Mouse (Mus musculus) midbrain, embryonic 12.5 days (tissue): ENCODE results near the gene Gk2. TPM values are rescaled to one million over a fixed set of nuclear protein-coding genes. Genes with fewer than 3 reads are reported as not detected.

Experiments used
- ATAC-seq: fragments of 200-750 bp; cut with Nextera tagmentation; 2 replicates; pipeline ENCODE4 v1.8.0; 2017; ENCODE audit warnings: low read depth, moderate TSS enrichment, moderate library complexity; ENCODE audit not compliant: low FRiP score
- H3K27ac ChIP-seq: fragments of 300-500 bp; sonication (generic); replicated peaks from 2 replicates; pipeline ENCODE4 v1.5.1; 2016; ENCODE audit warnings: mild to moderate bottlenecking
- H3K27me3 ChIP-seq: fragments of 300-500 bp; sonication (generic); 2 replicates; pipeline ENCODE4 v1.6.1; 2016; ENCODE audit warnings: mild to moderate bottlenecking
- H3K36me3 ChIP-seq: fragments of 300-500 bp; sonication (generic); 2 replicates; pipeline ENCODE4 v1.6.1; 2016
- H3K4me1 ChIP-seq: fragments of 300-500 bp; sonication (generic); 2 replicates; pipeline ENCODE4 v1.6.1; 2016
- H3K4me2 ChIP-seq: fragments of 300-500 bp; sonication (generic); replicated peaks from 2 replicates; pipeline ENCODE4 v1.6.1; 2016; ENCODE audit warnings: mild to moderate bottlenecking, moderate library complexity
- H3K4me3 ChIP-seq: fragments of 300-500 bp; sonication (generic); 2 replicates; pipeline ENCODE4 v1.5.1; 2016; ENCODE audit warnings: mild to moderate bottlenecking
- H3K9ac ChIP-seq: fragments of 300-500 bp; sonication (generic); replicated peaks from 2 replicates; pipeline ENCODE4 v1.6.1; 2016; ENCODE audit warnings: mild to moderate bottlenecking, moderate library complexity
- H3K9me3 ChIP-seq: fragments of 300-500 bp; sonication (generic); 2 replicates; pipeline ENCODE4 v1.6.1; 2016; ENCODE audit warnings: mild to moderate bottlenecking
- WGBS: fragments of 180-500 bp; shearing (Covaris S2); methylation state at CpG from one replicate; pipeline ENCODE4 v1.1.7; 2016; 5-methylcytosine and 5-hydroxymethylcytosine counted together
- polyA plus RNA-seq: library from polyadenylated mRNA; unstranded; fragments of >200 nt; fragmentation: Nextera tagmentation; extraction: Ambion mirVana; gene quantifications from 2 replicates; pipeline ENCODE4 v1.2.1, GENCODE M21; 2016

Gene Gk2
- polyA plus RNA-seq: not detected in 2 replicates

DNA sequence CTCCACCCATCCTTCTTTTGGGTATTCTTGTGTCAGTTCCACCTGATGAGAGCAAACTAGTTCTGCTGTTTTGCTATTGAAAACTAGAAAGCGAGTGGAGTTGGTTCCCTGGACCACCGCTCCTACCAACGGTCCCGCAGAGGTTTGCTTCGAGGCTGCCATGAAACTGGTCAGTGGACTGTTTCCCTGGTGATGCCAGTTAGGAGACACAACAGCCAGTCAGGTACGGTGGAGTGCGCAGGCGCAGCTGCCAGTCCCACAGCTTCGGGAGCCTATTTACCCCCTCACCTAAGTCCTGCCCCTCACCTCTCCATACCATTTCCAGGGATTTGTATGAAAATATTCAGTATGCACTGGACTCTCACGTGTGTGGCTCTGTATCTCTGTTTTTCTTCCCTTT is at the start of gene Gk2:
Gene Gk2, minus strand, starts transcription at position 206 of the 400 bp plus-strand sequence.
- no peaks in the 10 kb centered on the region for H3K27me3 ChIP-seq
- ATAC-seq: no peak
- no peak within 1 kb of the TSS for H3K9ac ChIP-seq
- no peaks in the 10 kb centered on the region for H3K4me1 ChIP-seq
- no peak within 1 kb of the TSS for H3K4me2 ChIP-seq
- H3K4me3 ChIP-seq: no peak within 1 kb of the TSS
- H3K9me3 ChIP-seq: no peaks in the 10 kb centered on the region
- H3K27ac ChIP-seq: no peak within 1 kb of the TSS
- H3K36me3 ChIP-seq: no peaks in the 10 kb centered on the region
- WGBS: 93% methylated on average over 10 of the region's 10 CpGs

DNA sequence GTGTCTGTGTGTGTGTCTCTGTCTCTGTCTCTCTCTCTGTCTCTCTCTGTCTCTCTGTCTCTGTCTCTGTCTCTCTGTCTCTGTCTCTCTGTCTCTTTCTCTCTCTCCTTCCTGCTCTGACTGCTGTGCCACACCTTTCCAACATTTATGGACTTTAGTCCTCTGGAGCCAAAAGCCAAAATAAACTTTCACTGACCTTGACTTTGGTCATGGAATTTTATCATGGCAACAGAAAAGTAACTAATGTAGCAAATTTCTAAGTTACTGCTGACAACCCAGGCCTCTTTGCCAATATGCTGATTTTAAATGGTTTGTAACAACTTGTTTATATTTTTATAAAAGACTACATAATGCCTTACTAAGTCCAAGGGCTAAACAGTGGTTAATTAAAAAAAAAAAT is 41.2 kb upstream of the Gk2 start:
- Histone ChIP-seq H3K4me3 (no peak overlapping the region), H3K9me3 (no peaks in the 10 kb centered on the region), H3K9ac (no peak overlapping the region), H3K27ac (no peak overlapping the region), H3K27me3 (no peaks in the 10 kb centered on the region), H3K4me1 (no peaks in the 10 kb centered on the region), H3K4me2 (no peak overlapping the region), H3K36me3 (no peaks in the 10 kb centered on the region)
- no peak for ATAC-seq

DNA sequence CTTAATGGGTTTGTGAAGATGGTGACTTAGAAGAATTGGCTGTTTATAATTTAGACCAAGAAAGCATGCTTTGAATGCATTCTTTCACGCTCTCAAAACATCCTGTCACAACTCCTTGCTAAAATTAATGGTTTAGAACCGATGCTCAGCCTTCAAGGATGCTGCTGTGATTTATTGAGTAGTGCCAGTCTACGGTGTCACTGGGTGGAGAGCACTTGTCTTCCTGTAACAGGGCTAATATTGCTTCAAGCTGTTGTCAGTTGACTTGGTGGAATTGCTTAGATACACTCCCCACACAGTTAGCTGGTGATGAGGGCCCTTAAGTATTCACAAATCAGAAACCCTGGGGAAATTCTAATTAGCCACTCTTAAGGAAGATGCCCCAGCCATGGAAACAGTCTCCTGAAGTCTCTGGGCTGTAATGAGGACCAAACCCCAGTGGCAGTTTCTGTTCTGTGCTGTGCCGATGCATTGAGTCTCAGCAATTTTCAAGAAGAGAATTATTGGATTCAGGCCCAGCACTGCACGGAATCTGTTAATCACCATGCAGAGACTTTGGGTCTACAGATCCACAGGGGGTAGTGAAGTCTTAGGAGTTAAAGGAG is 38.8 kb upstream of the Gk2 start:
- H3K9ac ChIP-seq: no peak overlapping the region
- WGBS: 75% methylated on average over 5 of the region's 5 CpGs
- no peak overlapping the region for H3K4me2 ChIP-seq
- ATAC-seq: no peak
- H3K27ac ChIP-seq: no peak overlapping the region
- H3K4me1 ChIP-seq: no peaks in the 10 kb centered on the region
- H3K9me3 ChIP-seq: no peaks in the 10 kb centered on the region
- no peaks in the 10 kb centered on the region for H3K27me3 ChIP-seq
- no peaks in the 10 kb centered on the region for H3K36me3 ChIP-seq
- no peak overlapping the region for H3K4me3 ChIP-seq

DNA sequence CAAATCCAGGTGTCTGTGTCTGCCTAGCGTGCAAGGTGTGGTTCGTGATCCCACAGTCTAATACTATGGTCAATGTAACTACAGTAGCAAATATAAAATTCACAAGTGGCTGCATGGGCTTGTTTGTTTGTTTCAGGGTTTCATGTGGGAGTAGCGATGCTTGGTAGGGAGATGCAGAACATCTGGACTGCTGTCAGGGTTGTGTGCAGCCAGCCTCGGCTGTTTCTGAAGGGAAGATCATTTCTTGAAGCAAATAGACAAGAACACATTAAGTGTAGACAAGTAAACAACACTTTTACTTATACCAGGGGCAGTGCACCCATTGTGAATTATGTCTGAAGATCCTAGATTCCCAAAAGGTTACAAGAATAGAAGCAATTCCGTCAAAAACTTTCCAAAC is 36.6 kb upstream of the Gk2 start:
- no peaks in the 10 kb centered on the region for H3K27me3 ChIP-seq
- no peaks in the 10 kb centered on the region for H3K36me3 ChIP-seq
- no peak for ATAC-seq
- 92% methylated on average over 5 of the region's 5 CpGs for WGBS
- no peaks in the 10 kb centered on the region for H3K9me3 ChIP-seq
- no peak overlapping the region for H3K27ac ChIP-seq
- H3K4me1 ChIP-seq: no peaks in the 10 kb centered on the region
- H3K4me2 ChIP-seq: no peak overlapping the region
- no peak overlapping the region for H3K4me3 ChIP-seq
- H3K9ac ChIP-seq: no peak overlapping the region

DNA sequence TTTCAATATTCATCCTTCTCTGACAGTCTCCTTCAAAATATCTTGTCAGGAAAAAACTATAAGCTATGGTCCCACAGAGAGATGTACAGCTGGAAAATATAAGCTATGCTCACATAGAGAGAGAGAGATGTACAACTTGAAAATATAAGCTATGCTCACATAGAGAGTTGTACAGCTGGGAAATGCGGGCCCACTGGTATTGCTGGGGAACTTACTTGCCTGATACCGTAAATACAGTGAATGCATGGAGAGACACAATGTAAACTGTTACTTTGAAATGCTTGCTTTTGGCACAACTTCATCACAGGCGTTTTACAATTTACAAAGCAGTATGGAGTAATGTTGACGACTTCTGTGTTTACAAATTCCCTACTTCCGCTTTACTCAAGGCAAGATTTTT is 29.3 kb upstream of the Gk2 start:
- Histone ChIP-seq H3K9ac (no peak overlapping the region), H3K4me3 (no peak overlapping the region), H3K4me2 (no peak overlapping the region), H3K27ac (no peak overlapping the region), H3K36me3 (no peaks in the 10 kb centered on the region), H3K9me3 (0 out of 2 replicates have a peak, but pooled peaks cover 4% of the 10 kb centered on the region), H3K4me1 (no peaks in the 10 kb centered on the region), H3K27me3 (no peaks in the 10 kb centered on the region)
- WGBS: 90% methylated on average over 5 of the region's 5 CpGs
- no peak for ATAC-seq

DNA sequence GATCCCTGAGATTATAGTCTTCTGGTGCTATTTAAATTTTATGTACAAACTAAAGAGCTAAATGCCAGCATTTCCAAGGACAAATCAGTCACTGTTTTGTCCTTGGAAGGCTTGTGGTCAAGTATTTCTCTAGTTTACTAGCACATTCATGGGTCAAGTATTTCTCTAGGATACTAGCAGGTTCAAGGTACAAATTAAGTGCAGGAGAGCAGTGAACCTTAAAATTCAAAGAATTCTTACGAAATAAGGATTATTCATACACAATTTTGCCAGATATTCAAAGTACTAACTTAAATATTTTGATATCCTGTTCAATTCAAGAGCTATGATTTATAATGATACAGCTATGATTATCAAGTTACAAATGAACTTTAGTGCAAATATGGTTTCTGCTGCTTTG is 23.2 kb upstream of the Gk2 start:
- WGBS: 65% methylated on average over 1 of the region's 1 CpGs
- Histone ChIP-seq H3K27me3 (no peaks in the 10 kb centered on the region), H3K27ac (no peak overlapping the region), H3K9me3 (0 out of 2 replicates have a peak, but pooled peaks cover 4% of the 10 kb centered on the region), H3K4me3 (no peak overlapping the region), H3K4me1 (no peaks in the 10 kb centered on the region), H3K4me2 (no peak overlapping the region), H3K36me3 (no peaks in the 10 kb centered on the region), H3K9ac (no peak overlapping the region)
- ATAC-seq: no peak

DNA sequence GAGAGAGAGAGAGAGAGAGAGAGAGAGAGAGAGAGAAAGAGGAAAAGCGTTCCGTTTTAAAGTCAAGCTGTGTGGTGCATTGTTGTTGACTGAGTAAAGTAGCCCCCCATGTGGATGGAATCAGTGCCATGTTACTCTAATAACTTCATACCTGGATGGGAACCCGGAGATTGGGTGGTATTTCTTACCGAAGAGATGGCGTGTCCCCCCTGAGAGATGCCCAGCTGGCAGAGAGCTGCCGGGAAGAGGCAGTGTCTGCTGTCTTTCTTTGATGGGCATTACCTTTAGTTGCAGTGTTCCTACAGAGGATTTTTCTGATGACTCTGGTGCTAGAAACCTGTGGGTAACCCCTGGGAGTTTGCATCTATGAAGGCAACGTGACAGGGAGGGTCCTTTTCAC is 10.4 kb upstream of the Gk2 start:
- H3K9me3 ChIP-seq: no peaks in the 10 kb centered on the region
- no peak overlapping the region for H3K27ac ChIP-seq
- no peak overlapping the region for H3K4me3 ChIP-seq
- no peaks in the 10 kb centered on the region for H3K36me3 ChIP-seq
- ATAC-seq: no peak
- no peaks in the 10 kb centered on the region for H3K4me1 ChIP-seq
- WGBS: 82% methylated on average over 7 of the region's 7 CpGs
- no peak overlapping the region for H3K4me2 ChIP-seq
- no peaks in the 10 kb centered on the region for H3K27me3 ChIP-seq
- H3K9ac ChIP-seq: no peak overlapping the region

DNA sequence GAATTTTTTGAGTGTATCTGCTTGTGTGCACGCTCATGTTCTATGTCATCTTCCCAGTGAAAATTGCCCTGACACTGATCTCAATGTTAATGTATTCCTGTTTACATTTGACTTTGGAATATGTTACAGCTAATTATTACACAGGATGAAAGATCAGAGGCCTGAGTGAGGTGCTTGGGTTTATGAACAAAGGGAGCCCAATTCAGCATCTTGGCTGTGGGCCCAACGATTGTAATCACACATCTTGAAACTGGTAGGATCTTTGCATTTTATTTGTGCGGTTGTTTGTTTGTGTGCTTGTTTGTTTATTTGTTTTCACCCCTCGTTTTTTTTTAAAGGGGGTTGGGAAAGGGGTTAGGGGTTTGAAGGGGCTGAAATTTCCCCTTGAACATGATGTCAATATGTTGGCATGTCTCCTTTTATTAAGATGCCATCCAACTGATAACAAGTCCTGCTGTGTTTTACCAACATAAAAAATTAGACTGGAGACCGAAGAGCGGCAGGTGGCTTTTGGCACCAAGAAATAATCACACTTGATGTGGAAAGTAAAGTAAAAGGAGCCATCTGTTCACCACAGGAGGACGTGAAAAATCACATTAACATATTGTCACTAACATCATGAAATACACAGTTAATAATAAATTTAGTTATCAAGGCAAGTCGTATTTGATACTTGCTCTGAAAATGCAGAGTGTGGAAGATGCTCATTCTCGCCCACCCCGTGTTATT is 9.8 kb upstream of the Gk2 start:
- no peak overlapping the region for H3K4me2 ChIP-seq
- no peaks in the 10 kb centered on the region for H3K36me3 ChIP-seq
- no peak overlapping the region for H3K4me3 ChIP-seq
- WGBS: 79% methylated on average over 10 of the region's 10 CpGs
- no peak overlapping the region for H3K27ac ChIP-seq
- H3K9me3 ChIP-seq: no peaks in the 10 kb centered on the region
- H3K4me1 ChIP-seq: no peaks in the 10 kb centered on the region
- no peaks in the 10 kb centered on the region for H3K27me3 ChIP-seq
- no peak overlapping the region for H3K9ac ChIP-seq
- ATAC-seq: no peak

DNA sequence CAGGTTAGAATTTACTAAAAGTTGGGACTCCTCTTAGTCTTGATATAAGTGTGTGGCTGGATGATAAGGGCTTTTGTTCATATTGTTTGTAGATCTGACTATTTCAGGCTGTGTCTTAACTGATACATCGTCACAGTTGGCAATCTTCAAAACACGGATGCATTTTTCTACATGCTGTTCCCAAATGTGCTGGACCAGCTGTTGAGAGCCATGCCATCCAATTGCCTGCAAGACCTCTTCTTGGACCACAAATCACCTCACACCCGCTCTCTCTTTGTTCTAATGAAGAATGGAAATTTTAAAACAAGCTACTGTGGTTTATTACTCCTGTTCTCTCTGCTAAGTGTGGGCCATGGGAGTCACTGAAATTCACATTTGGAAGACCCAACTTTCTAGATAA is 9.1 kb upstream of the Gk2 start:
- Histone ChIP-seq H3K9me3 (no peaks in the 10 kb centered on the region), H3K36me3 (no peaks in the 10 kb centered on the region), H3K4me3 (no peak overlapping the region), H3K27ac (no peak overlapping the region), H3K4me1 (no peaks in the 10 kb centered on the region), H3K27me3 (no peaks in the 10 kb centered on the region), H3K9ac (no peak overlapping the region), H3K4me2 (no peak overlapping the region)
- no peak for ATAC-seq
- 86% methylated on average over 3 of the region's 3 CpGs for WGBS

DNA sequence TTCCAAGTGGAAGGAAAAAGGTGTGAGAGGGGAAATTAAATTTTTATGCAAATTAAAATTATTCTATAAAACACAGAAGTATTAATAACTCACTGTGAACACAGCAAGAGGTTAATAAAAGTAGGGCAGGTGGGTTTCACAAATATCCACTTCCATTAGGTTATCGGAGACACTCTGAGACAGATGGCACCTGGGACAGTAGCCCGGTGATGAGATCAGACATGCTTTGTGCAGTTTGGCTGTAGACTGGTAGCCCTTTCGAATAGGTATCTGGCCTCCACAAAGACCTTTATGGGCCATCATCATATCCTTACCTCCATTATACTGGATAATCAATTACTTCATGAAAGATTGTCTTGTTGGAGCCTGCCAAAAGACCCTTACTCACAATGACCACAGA is 6.0 kb upstream of the Gk2 start:
- H3K9me3 ChIP-seq: no peaks in the 10 kb centered on the region
- H3K4me2 ChIP-seq: no peak overlapping the region
- WGBS: 90% methylated on average over 3 of the region's 3 CpGs

DNA sequence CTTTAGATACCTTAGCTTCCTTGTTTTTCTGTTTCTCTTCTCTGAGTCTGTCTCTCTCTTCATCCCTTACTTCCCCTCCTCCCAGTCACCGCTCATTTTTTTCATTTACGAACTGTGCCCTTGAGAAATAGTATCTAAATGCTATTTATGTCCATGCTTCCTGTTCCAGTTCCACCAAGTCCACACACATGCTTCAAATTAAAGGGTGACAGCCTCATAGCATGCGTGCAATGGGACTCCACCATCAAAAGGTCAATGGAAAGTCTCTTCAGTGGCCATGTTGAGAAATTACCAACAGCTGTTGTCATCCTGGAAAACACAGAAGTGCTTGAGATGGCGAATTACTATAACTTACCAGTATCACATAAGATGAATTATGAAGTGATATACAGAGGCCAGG is 5.4 kb downstream of the Gk2 start:
- WGBS: 84% methylated on average over 4 of the region's 4 CpGs
- no peak for ATAC-seq
- no peak overlapping the region for H3K4me3 ChIP-seq
- H3K27me3 ChIP-seq: no peaks in the 10 kb centered on the region
- H3K4me1 ChIP-seq: no peaks in the 10 kb centered on the region
- no peak overlapping the region for H3K27ac ChIP-seq
- H3K9ac ChIP-seq: no peak overlapping the region
- no peaks in the 10 kb centered on the region for H3K9me3 ChIP-seq
- no peak overlapping the region for H3K4me2 ChIP-seq
- no peaks in the 10 kb centered on the region for H3K36me3 ChIP-seq

More for the DNA sequence above, 6.0 kb upstream of the Gk2 start:
- Histone ChIP-seq H3K27ac (no peak overlapping the region), H3K27me3 (no peaks in the 10 kb centered on the region), H3K4me1 (no peaks in the 10 kb centered on the region), H3K4me3 (no peak overlapping the region), H3K36me3 (no peaks in the 10 kb centered on the region), H3K9ac (no peak overlapping the region)
- ATAC-seq: no peak

DNA sequence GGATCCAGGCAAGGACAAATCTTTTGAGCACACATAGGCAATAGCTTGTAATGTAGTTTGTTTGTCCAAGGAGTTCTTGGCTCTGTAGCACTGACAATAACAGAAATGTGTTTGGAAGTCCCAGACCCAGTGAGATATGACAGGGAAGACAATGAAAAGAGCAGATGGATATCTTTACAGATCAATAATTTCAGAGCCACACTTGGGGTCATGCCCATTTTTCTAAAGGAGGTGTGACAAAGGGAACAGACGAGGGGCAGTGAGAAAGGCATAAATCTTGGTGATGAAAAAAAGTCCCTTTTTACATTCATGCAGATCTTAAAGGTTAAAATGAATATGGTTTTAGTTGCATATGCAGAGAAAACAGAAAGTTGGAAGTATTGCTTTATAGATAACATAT is 12.6 kb downstream of the Gk2 start:
- no peaks in the 10 kb centered on the region for H3K9me3 ChIP-seq
- WGBS: 53% methylated on average over 1 of the region's 1 CpGs

DNA sequence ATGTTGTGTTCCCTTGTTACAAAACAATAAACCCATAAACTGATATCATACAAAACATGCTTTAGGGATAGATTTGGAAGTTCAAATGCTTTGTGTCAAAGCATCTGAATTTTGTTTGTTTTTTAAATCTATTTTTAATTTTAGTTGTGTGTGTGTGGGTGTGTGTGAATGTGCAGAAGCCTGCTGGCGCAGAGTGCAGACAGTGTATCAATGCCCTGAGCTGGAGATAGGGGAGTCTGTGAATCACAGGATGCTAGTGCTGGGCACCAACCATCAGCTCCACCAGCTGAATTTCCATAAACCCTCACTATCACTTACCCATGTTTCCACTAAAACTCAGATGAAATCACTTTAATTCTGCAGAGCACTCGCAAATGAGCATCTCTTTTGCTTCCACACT is 24.3 kb downstream of the Gk2 start:
- Histone ChIP-seq H3K36me3 (no peaks in the 10 kb centered on the region), H3K27me3 (no peaks in the 10 kb centered on the region), H3K9ac (no peak overlapping the region), H3K27ac (no peak overlapping the region), H3K9me3 (no peaks in the 10 kb centered on the region), H3K4me3 (no peak overlapping the region), H3K4me2 (no peak overlapping the region), H3K4me1 (no peaks in the 10 kb centered on the region)
- WGBS: 92% methylated on average over 2 of the region's 2 CpGs
- ATAC-seq: no peak

More for the DNA sequence above, 12.6 kb downstream of the Gk2 start:
- no peak for ATAC-seq
- no peak overlapping the region for H3K27ac ChIP-seq
- H3K4me2 ChIP-seq: no peak overlapping the region
- no peak overlapping the region for H3K9ac ChIP-seq
- no peaks in the 10 kb centered on the region for H3K4me1 ChIP-seq
- H3K27me3 ChIP-seq: no peaks in the 10 kb centered on the region
- no peaks in the 10 kb centered on the region for H3K36me3 ChIP-seq
- H3K4me3 ChIP-seq: no peak overlapping the region
